Mouse (Mus musculus): ENCODE measurements around the gene Naaladl2.

GRCm38 (mm10) chr3:24071169-24071797 lies 1072.8 kb downstream of the Naaladl2 start:
- no peak for TF ChIP-seq CTCF (IDR thresholded peaks at IDR 0.05; ENCODE audit: low read depth, low read length)
- no peak for TF ChIP-seq TAL1 (conservative IDR thresholded peaks at IDR 0.05; ENCODE audit: low read depth, low read length)

Data from G1E (cell line).